Mouse (Mus musculus) testis, adult 2 months (tissue): ENCODE results near the gene Thada.

ENCODE experiments used
- CTCF ChIP-seq: fragments of 200-500 bp; IDR thresholded peaks from 2 replicates; pipeline ENCODE4 v1.5.1; 2012; ENCODE audit warnings: low read depth, mild to moderate bottlenecking, inconsistent platforms, low read length, moderate library complexity; ENCODE audit not compliant: control insufficient read depth, insufficient read depth, insufficient replicate concordance
- POLR2A ChIP-seq: fragments of 200-500 bp; IDR thresholded peaks from 2 replicates; pipeline ENCODE4 v1.6.1; 2012; ENCODE audit warnings: low read depth, mild to moderate bottlenecking, inconsistent platforms, low read length, moderate library complexity; ENCODE audit not compliant: control insufficient read depth

DNA sequence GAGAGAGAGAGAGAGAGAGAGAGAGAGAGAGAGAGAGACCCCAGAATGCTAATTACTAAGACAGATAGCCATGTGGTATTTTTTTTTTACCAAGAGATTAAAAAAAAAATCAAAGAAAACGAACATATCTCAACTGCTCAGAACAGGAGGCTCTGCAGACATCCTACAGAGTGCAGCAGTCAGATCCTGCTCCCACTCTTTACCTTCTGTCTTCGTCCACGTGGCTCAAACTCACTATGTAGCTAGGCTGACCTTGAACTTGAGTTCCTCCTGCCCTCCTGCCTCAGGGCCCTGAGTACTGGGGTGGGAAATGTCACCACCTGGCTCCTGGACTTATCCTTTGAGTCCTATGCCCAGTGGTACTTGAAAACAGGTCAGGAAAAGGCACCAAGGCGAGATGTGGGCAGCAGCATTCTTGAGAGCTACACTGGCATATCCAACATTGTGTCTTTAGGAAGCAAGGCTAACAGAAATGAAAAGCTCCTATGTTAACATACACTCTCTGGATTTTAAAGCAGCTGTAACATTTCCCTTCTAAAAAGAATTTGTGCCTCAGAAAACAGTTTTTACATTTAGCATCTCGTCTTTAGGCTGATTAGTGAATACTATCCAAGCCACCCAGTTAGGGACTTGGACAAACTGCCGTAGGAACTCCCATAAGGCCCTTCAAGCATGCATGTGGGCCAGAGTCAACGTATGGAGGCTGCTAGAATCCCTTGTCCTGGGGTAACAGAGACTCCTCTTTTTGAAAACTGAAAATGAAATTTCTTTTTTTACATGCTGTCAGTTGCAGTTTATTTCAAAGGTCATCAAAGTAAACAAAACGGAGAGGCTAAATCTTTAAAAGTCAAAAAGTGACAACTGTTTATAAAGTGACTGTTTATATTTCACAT is 183.4 kb downstream of the Thada start:
- TF ChIP-seq POLR2A (no peak), CTCF (no peak)
